Mouse (Mus musculus) monocyte, adult 5-6 weeks (primary cell): Measurements from ENCODE around the gene Agap3. TPM values are rescaled to one million over a fixed set of nuclear protein-coding genes. Genes with fewer than 3 reads are reported as not detected.
A peak's percentile ranks its signal among the peaks of the same experiment; 100 is the strongest.

Experiments used
- ATAC-seq: fragments of 153-309, 156-312 bp; replicated peaks from 2 replicates; pipeline ENCODE4 v1.8.0; 2017; ENCODE audit warnings: mild to moderate bottlenecking; ENCODE audit not compliant: low TSS enrichment, insufficient number of reproducible peaks, severe bottlenecking, poor library complexity, low FRiP score
- total RNA-seq: library from RNA; stranded (forward); fragments of 200-1000, 200-491, 200-594 nt; gene quantifications from 3 replicates; pipeline ENCODE4 v1.2.3, GENCODE M21; 2017

Gene Agap3
- total RNA-seq, 1 experiment from 2014 or later = 41.8 TPM

- no peak for ATAC-seq
Observed at GRCm38 (mm10) chr5:24455613-24456012, 3.6 kb downstream of the Agap3 start.

GRCm38 (mm10) chr5:24466762-24467161, 14.8 kb downstream of the Agap3 start:
- ATAC-seq = no peak

- ATAC-seq = peak; percentile 76
Observed at GRCm38 (mm10) chr5:24470600-24470999, 18.6 kb downstream of the Agap3 start.

- ATAC-seq = no peak
Observed at GRCm38 (mm10) chr5:24472884-24473619, 21.1 kb downstream of the Agap3 start.

- no peak for ATAC-seq
Observed at GRCm38 (mm10) chr5:24474025-24474722, 22.2 kb downstream of the Agap3 start.

- ATAC-seq = no peak
Observed at GRCm38 (mm10) chr5:24474723-24475261, 22.8 kb downstream of the Agap3 start.

- no peak for ATAC-seq
Observed at GRCm38 (mm10) chr5:24475476-24476241, 23.7 kb downstream of the Agap3 start.

- no peak for ATAC-seq
Observed at GRCm38 (mm10) chr5:24477909-24478308, 25.9 kb downstream of the Agap3 start.

GRCm38 (mm10) chr5:24481647-24482046, 29.7 kb downstream of the Agap3 start:
- ATAC-seq = no peak

GRCm38 (mm10) chr5:24482247-24483079, 30.5 kb downstream of the Agap3 start:
- ATAC-seq = no peak

- ATAC-seq = no peak; the same call in 1 of the 2 replicates
Observed at GRCm38 (mm10) chr5:24483326-24483725, 31.3 kb downstream of the Agap3 start.

- no peak for ATAC-seq
Observed at GRCm38 (mm10) chr5:24484963-24485362, 33.0 kb downstream of the Agap3 start.

GRCm38 (mm10) chr5:24486097-24486496, 34.1 kb downstream of the Agap3 start:
- ATAC-seq = no peak

- ATAC-seq = no peak
Observed at GRCm38 (mm10) chr5:24486738-24487137, 34.8 kb downstream of the Agap3 start.

GRCm38 (mm10) chr5:24490413-24490920, 38.5 kb downstream of the Agap3 start:
- no peak for ATAC-seq

- no peak for ATAC-seq
Observed at GRCm38 (mm10) chr5:24492546-24493285, 40.7 kb downstream of the Agap3 start.

GRCm38 (mm10) chr5:24495019-24495418, 43.0 kb downstream of the Agap3 start:
- ATAC-seq = no peak

- no peak for ATAC-seq
Observed at GRCm38 (mm10) chr5:24496756-24497155, 44.8 kb downstream of the Agap3 start.
